Mouse (Mus musculus) cerebellum, adult 2 months (tissue): ENCODE results near the gene Rnf151. TPM values are rescaled to one million over a fixed set of nuclear protein-coding genes. Genes with fewer than 3 reads are reported as not detected.

Source experiments
- DNase-seq, 2 experiments: peaks; one replicate each; pipeline ENCODE4 v3.0.0; 2021
- H3K27ac ChIP-seq: fragments of 200-500 bp; 2 replicates; pipeline ENCODE4 v1.5.1; 2012; ENCODE audit warnings: low read length, control low read depth, inconsistent platforms; ENCODE audit not compliant: insufficient read depth
- H3K27me3 ChIP-seq: fragments of 200-500 bp; 2 replicates; pipeline ENCODE4 v1.6.1; 2012; ENCODE audit warnings: inconsistent platforms, mild to moderate bottlenecking, low read length, moderate library complexity; ENCODE audit not compliant: control insufficient read depth, insufficient read depth
- H3K4me1 ChIP-seq: fragments of 200-500 bp; 2 replicates; pipeline ENCODE4 v1.6.1; 2011; ENCODE audit warnings: low read length; ENCODE audit not compliant: control insufficient read depth, insufficient read depth
- H3K4me3 ChIP-seq: fragments of 200-500 bp; replicated peaks from 2 replicates; pipeline ENCODE3; 2011; ENCODE audit warnings: mild to moderate bottlenecking, low read depth, low read length, control low read depth; ENCODE audit not compliant: insufficient read depth
- CTCF ChIP-seq: fragments of 200-500 bp; IDR thresholded peaks from 2 replicates; pipeline ENCODE4 v1.5.1; 2011; ENCODE audit warnings: low read depth, mild to moderate bottlenecking, control low read depth, low read length, moderate library complexity, borderline replicate concordance; ENCODE audit not compliant: insufficient read depth
- POLR2A ChIP-seq: fragments of 200-500 bp; IDR thresholded peaks from 2 replicates; pipeline ENCODE4 v1.6.1; 2011; ENCODE audit warnings: low read length, control low read depth, borderline replicate concordance; ENCODE audit not compliant: insufficient read depth
- WGBS: fragments of 180-500 bp; shearing (Covaris S2); methylation state at CpG from one replicate; pipeline ENCODE4 v1.1.7; 2018; 5-methylcytosine and 5-hydroxymethylcytosine counted together
- polyA plus RNA-seq: library from polyadenylated mRNA; depleted of rRNA; stranded (reverse); fragments of >200 nt; gene quantifications from 2 replicates; pipeline ENCODE4 v1.2.3, GENCODE M21; 2012; rRNA removed

Gene Rnf151
- polyA plus RNA-seq: 0.18 and 0.57 TPM in 2 replicates

DNA sequence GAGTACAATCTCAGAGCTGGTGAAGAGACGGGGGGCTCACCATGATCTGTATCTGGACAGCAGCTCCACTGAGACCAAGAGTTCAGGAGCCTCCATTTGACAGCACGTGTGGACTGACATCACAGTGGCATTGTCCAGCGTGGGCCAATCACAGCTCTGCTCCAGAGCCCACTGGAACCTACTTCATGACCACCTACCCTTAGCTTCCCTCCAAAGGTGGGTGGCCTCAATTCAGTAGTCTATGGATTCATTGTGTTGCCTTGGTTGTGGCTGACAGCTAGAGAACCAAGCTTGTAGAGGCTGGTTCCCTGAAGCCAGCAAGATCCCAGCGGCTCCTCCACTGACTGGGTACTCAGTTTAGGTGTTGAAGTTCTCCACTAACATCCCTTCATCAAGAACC is at the start of gene Rnf151, which contains the start of gene Rps2:
TSS of gene Rnf151 (minus strand) at position 121 of the 400 bp plus-strand sequence.
TSS of gene Rps2 (plus strand) at position 174 of the 400 bp plus-strand sequence.
- DNase-seq: no peak
- Histone ChIP-seq H3K4me1 (peaks cover 4% of the 10 kb centered on the region), H3K4me3 (no peak within 1 kb of the TSS), H3K27me3 (no peaks in the 10 kb centered on the region), H3K27ac (no peak within 1 kb of the TSS)
- 79% methylated on average over 4 of the region's 4 CpGs for WGBS
- no peak for TF ChIP-seq CTCF
- TF ChIP-seq POLR2A: no peak

DNA sequence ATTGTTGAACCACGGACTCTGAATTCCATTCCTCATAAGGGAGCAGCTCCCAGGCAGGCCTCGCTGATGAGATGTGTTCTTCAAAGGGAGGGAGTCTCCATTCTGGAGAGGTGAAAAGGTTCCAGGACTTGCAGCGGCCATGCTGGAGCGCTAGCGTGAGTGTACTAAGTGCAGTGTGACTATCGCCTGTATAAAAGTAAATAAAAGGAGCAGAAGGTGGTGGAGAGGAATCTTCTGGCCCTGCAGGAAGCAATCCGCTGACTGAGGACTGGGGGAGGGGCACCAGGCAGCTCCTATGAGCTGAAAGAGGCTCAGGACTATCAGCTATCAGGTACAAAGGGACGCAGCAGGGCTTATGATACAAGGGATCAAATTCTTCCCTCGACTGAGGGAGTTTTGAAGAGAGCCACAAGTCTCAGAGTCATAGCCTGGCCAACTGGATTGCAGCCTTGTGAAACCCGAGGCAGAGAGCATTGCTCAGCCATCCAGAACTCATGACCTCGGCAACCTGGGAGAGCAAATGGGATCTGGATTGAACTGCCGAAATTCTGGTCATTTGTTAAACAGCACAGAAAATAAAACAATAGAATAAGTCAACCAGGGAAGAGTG is 48.5 kb upstream of the Rnf151 start:
- no peak for DNase-seq
- H3K27ac ChIP-seq: no peak overlapping the region
- WGBS: 20% methylated on average over 12 of the region's 12 CpGs
- H3K4me3 ChIP-seq: no peak overlapping the region
- H3K4me1 ChIP-seq: no peaks in the 10 kb centered on the region
- no peaks in the 10 kb centered on the region for H3K27me3 ChIP-seq
- TF ChIP-seq CTCF (no peak), POLR2A (no peak)

DNA sequence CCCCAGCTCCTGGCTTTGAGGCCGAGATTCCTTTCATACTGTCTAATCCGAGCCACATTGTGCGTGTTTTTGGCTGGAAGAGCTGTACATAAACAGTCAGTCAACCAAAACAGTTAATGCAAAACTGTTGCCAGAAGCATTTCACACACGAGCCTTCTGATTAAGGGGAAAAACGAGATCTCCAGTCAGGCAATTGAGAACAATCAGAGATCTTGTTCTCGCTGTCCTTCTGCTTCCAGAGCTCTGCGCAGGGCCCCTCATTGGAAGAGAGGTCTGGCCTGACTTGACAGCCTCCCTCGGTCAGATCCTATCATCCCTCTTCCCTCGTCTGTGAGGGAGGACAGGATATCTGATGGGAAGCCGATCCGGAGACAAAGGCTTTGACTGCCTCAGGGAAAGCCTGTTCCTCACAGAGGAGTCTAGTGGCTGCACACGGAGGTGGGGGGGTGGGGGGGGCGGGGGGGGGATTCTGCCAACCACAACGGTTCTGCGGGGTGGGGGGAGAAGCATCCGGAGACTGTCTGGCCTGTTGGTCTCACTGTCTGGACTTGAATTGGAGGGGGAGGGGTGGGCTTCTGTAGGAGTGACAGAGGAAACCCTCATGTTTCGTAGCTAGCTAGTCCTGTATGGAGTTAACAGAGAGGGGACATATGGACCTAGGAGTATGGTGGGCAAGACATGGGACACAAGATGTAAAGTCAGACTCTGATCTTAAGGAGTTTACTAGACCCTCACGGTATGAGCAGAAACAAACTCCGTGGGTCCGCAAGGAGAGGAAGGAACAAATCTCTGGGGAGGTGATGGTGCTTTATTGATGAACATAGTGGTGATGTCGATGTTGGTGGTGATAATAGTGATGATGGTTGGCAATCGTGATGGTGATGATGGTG is 47.4 kb upstream of the Rnf151 start:
- TF ChIP-seq CTCF (no peak), POLR2A (no peak)

DNA sequence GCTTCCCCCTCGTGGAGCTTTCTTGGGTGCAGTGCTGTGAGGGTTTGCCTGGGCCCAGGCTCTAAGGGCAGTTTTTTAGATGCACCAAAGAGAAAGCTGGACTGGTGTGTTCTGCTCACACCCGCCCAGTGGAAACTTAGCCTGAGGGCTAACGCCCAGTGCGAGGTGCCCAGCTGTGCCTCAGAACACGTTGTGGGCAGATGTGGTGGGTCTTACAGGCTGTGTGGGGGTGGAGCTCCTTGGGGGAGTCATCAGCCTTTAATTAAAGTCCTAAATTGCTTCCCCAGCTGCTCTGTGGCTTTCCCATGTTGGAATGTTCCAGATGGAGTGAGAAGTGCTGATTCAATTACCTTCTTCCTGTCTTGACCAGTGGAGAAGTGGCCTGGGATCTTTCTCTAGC is 43.3 kb upstream of the Rnf151 start:
- H3K4me3 ChIP-seq: no peak overlapping the region
- DNase-seq: no peak
- 52% methylated on average over 5 of the region's 5 CpGs for WGBS
- no peaks in the 10 kb centered on the region for H3K4me1 ChIP-seq
- TF ChIP-seq POLR2A (no peak), CTCF (no peak)
- no peak overlapping the region for H3K27ac ChIP-seq
- no peaks in the 10 kb centered on the region for H3K27me3 ChIP-seq

More for the DNA sequence above, 47.4 kb upstream of the Rnf151 start:
- 40% methylated on average over 21 of the region's 22 CpGs for WGBS
- Histone ChIP-seq H3K27me3 (no peaks in the 10 kb centered on the region), H3K4me1 (no peaks in the 10 kb centered on the region), H3K27ac (no peak overlapping the region), H3K4me3 (no peak overlapping the region)
- DNase-seq: no peak

DNA sequence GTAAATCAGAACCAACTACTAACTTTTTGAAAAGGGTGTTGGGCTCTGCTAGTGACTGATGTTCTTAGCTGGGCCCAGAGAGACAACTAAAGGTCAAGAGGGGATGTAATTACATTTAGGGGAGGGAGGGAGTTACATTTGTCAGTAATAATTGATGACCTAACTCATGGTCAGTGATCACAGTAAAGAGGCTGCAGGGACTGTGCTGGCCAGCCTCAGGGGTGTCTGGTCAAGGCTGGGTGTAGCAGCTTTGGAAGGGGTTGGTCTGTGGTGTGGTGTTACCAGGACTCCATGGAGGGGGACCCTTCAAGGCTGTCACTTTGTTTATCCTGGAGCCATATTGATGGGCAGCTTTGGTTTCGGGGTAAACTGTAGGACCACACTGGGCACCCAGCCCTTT is 39.5 kb upstream of the Rnf151 start:
- H3K27me3 ChIP-seq: peaks cover 2% of the 10 kb centered on the region; the same call in 1 of the 2 replicates
- H3K4me3 ChIP-seq: no peak overlapping the region
- WGBS: 85% methylated on average over 1 of the region's 1 CpGs
- DNase-seq: no peak
- no peak overlapping the region for H3K27ac ChIP-seq
- 0 out of 2 replicates have a peak, but pooled peaks cover under 1% of the 10 kb centered on the region for H3K4me1 ChIP-seq
- TF ChIP-seq CTCF: no peak
- TF ChIP-seq POLR2A: no peak

DNA sequence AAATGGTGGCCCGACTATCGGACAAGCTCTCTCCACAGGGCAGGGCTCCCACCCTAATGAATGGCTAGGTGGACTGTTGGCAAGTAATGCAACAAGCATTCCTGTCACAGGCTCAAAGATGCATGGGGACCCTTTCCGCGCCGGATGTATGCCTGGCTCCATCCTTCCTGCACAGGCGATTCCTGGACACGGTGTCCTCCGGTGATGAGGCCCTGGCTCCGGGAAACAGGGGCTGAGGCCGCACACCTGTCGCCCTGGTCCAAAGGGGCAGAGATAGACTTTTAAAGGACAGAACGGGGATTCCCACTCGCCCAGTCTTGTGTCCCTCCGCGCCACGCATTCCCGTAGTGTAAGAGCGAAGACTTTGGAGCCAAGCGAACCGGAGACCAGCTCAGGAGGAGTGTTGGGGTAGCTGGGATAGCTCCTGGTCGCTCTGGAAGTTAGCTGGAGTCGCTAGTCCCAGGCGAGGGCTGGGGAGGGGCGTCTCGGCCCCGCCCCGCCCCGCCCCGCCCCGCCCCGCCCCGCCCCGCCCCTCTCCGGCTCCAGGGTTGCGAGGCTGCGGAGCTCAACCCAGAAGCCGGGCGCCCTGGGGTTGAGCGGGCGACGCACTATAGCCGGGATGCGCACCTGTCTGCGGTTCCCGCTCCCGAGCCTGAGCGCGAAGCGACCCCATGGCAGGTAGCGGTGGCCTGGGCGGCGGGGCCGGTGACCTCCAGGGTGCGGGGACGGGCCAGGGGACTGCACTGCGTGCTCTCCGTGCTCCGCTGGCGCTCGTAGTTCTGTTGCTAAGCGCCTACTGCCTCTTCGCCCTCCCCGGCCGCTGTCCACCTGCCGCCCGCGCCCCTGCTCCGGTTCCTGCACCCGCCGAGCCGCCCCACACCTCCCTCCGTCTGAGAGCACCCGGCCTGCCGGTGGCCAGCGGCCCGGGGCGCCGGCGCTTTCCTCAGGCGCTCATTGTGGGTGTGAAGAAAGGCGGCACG is 34.8 kb upstream of the Rnf151 start, which contains the start of gene Hs3st6:
TSS of gene Hs3st6 (plus strand) at position 574 of the 980 bp plus-strand sequence.
- H3K4me3 ChIP-seq: peak within 1 kb of the TSS; percentile 45
- no peak for TF ChIP-seq CTCF
- no peak for TF ChIP-seq POLR2A
- WGBS: under 1% methylated on average over 71 of the region's 82 CpGs
- DNase-seq: no peak
- H3K27ac ChIP-seq: no peak within 1 kb of the TSS
- H3K4me1 ChIP-seq: 0 out of 2 replicates have a peak, but pooled peaks cover 3% of the 10 kb centered on the region
- peaks cover 2% of the 10 kb centered on the region; the same call in 1 of the 2 replicates for H3K27me3 ChIP-seq

DNA sequence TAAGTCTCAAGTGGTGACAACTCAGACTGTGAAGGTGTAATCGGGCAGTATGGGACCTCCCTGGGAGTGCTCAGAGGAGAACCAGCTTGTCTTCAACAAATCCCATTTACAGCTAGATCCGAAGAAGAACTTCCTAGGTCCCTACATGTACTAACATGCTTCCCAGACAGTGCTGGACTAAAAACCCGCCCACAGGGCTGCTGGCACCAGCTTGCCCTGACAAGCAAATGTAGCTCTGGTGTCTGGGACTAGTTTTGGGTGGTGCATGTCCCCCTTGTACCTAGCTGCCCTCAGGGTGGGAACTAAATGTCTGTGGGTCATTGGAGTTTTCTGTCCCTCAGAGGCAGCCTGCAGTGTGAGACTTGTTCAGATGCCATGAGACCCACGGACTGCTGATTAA is 33.7 kb upstream of the Rnf151 start:
- peaks cover 2% of the 10 kb centered on the region; the same call in 1 of the 2 replicates for H3K27me3 ChIP-seq
- no peak for TF ChIP-seq CTCF
- no peak for TF ChIP-seq POLR2A
- 14% methylated on average over 4 of the region's 4 CpGs for WGBS

More for the DNA sequence above, 33.7 kb upstream of the Rnf151 start:
- no peak for DNase-seq
- no peak overlapping the region for H3K27ac ChIP-seq
- no peak overlapping the region for H3K4me3 ChIP-seq
- H3K4me1 ChIP-seq: 0 out of 2 replicates have a peak, but pooled peaks cover 3% of the 10 kb centered on the region
